Mouse (Mus musculus) stomach, postnatal 0 days (tissue): ENCODE measurements at regions not wholly inside any gene's neighbourhood (a gene's known extent, or its start where the extent isn't known, plus 50 kb on each side); places are given as distances from the start of the nearest gene placed in this dataset.

Experiments
- CTCF ChIP-seq: IDR thresholded peaks from 2 replicates; pipeline ENCODE4 v1.5.1; 2016; ENCODE audit warnings: antibody characterized with exemption, low read depth, mild to moderate bottlenecking, moderate library complexity
- EP300 ChIP-seq: optimal IDR thresholded peaks from 2 replicates; pipeline ENCODE3; 2016; ENCODE audit warnings: antibody characterized with exemption

GRCm38 (mm10) chr17:15208808-15209173, 167.5 kb upstream of the Gm3448 start:
- TF ChIP-seq EP300 (no peak), CTCF (no peak)
